Mouse (Mus musculus) liver, adult 2 months (tissue): ENCODE results near the gene Klhl20. TPM values are rescaled to one million over a fixed set of nuclear protein-coding genes. Genes with fewer than 3 reads are reported as not detected.

ENCODE experiments used
- DNase-seq: peaks from one replicate; pipeline ENCODE4 v3.0.0-alpha.2; 2011; ENCODE audit warnings: low read depth, low spot score; ENCODE audit errors: extremely low read depth
- H3K27ac ChIP-seq: fragments of 200-500 bp; replicated peaks from 2 replicates; pipeline ENCODE4 v1.5.1; 2012; ENCODE audit warnings: low read depth, mild to moderate bottlenecking, control low read depth, inconsistent platforms, low read length; ENCODE audit not compliant: insufficient read depth
- H3K27me3 ChIP-seq: fragments of 200-500 bp; 2 replicates; pipeline ENCODE4 v1.6.1; 2012; ENCODE audit warnings: mild to moderate bottlenecking, moderate library complexity, low read length, inconsistent platforms; ENCODE audit not compliant: control insufficient read depth, insufficient read depth
- H3K36me3 ChIP-seq: fragments of 200-500 bp; 2 replicates; pipeline ENCODE4 v1.6.1; 2012; ENCODE audit warnings: low read length, inconsistent platforms; ENCODE audit not compliant: control insufficient read depth, insufficient read depth
- H3K4me1 ChIP-seq: fragments of 200-500 bp; 2 replicates; pipeline ENCODE4 v1.6.1; 2011; ENCODE audit warnings: low read length; ENCODE audit not compliant: control insufficient read depth, insufficient read depth
- H3K4me3 ChIP-seq: fragments of 200-500 bp; 2 replicates; pipeline ENCODE4 v1.5.1; 2011; ENCODE audit warnings: low read depth, mild to moderate bottlenecking, control low read depth, low read length, moderate library complexity; ENCODE audit not compliant: insufficient read depth
- H3K79me2 ChIP-seq: fragments of 200-500 bp; 2 replicates; pipeline ENCODE4 v1.6.1; 2012; ENCODE audit warnings: inconsistent platforms, mild to moderate bottlenecking, low read length, moderate library complexity; ENCODE audit not compliant: control insufficient read depth, insufficient read depth
- H3K9ac ChIP-seq: fragments of 200-500 bp; 2 replicates; pipeline ENCODE4 v1.6.1; 2012; ENCODE audit warnings: low read depth, mild to moderate bottlenecking, control low read depth, inconsistent platforms, low read length
- CTCF ChIP-seq: fragments of 200-500 bp; IDR thresholded peaks from 2 replicates; pipeline ENCODE4 v1.5.1; 2011; ENCODE audit warnings: low read depth, low read length, control low read depth
- POLR2A ChIP-seq: fragments of 200-500 bp; IDR thresholded peaks from 2 replicates; pipeline ENCODE4 v1.6.1; 2011; ENCODE audit warnings: low read length, control low read depth; ENCODE audit not compliant: insufficient read depth; ENCODE audit errors: extremely low read depth
- WGBS: fragments of 180-500 bp; shearing (Covaris S2); methylation state at CpG from one replicate; pipeline ENCODE4 v1.1.7; 2018; 5-methylcytosine and 5-hydroxymethylcytosine counted together
- polyA plus RNA-seq: library from polyadenylated mRNA; depleted of rRNA; stranded (reverse); fragments of >200 nt; gene quantifications from 2 replicates; pipeline ENCODE4 v1.2.3, GENCODE M21; 2012; rRNA removed
- total RNA-seq: library from RNA; depleted of rRNA; stranded (reverse); fragments of >200 nt; gene quantifications from 2 replicates; pipeline ENCODE4 v1.2.3, GENCODE M21; 2014; rRNA removed

Gene Klhl20
- total and polyA plus RNA-seq, 2 experiments = 2.7 to 6.7 TPM

GRCm38 (mm10) chr1:161039741-161040425 lies 91.4 kb downstream of the Klhl20 start:
- 73% methylated on average over 3 of the region's 3 CpGs for WGBS
- Histone ChIP-seq H3K79me2 (no peaks in the 10 kb centered on the region), H3K27me3 (no peaks in the 10 kb centered on the region), H3K27ac (no peak overlapping the region), H3K9ac (no peak overlapping the region), H3K36me3 (peaks cover 38% of the 10 kb centered on the region), H3K4me3 (no peak overlapping the region), H3K4me1 (peaks cover 17% of the 10 kb centered on the region; the same call in 1 of the 2 replicates)
- no peak for DNase-seq
- TF ChIP-seq CTCF = no peak
- no peak for TF ChIP-seq POLR2A

- H3K79me2 ChIP-seq = no peaks in the 10 kb centered on the region
- H3K4me3 ChIP-seq = no peak overlapping the region
- TF ChIP-seq POLR2A (no peak), CTCF (no peak)
- H3K36me3 ChIP-seq = peaks cover 35% of the 10 kb centered on the region
- 74% methylated on average over 3 of the region's 3 CpGs for WGBS
- no peaks in the 10 kb centered on the region for H3K27me3 ChIP-seq
- DNase-seq = no peak
- no peak overlapping the region for H3K27ac ChIP-seq
- H3K9ac ChIP-seq = no peak overlapping the region
- peaks cover 17% of the 10 kb centered on the region; the same call in 1 of the 2 replicates for H3K4me1 ChIP-seq
These were observed 92.2 kb downstream of the Klhl20 start for GRCm38 (mm10) chr1:161038968-161039721.

Other genes starting within 250 kb of the Klhl20 start
- 13.1 and 14.9 TPM in 2 replicates for gene Rc3h1, start 225.1 kb downstream of the Klhl20 start, total RNA-seq
- 5.9 and 7.7 TPM in 2 replicates for gene Rc3h1, start 225.1 kb downstream of the Klhl20 start, polyA plus RNA-seq
- 3,274 and 4,209 TPM in 2 replicates for gene Serpinc1, start 152.9 kb downstream of the Klhl20 start, total RNA-seq
- gene Serpinc1, start 152.9 kb downstream of the Klhl20 start, polyA plus RNA-seq = 4,695 and 5,808 TPM in 2 replicates
- gene Zbtb37, start 96.7 kb downstream of the Klhl20 start, total RNA-seq = 4.3 and 4.4 TPM in 2 replicates
- 0.33 and 0.97 TPM in 2 replicates for gene Zbtb37, start 96.7 kb downstream of the Klhl20 start, polyA plus RNA-seq
- 18.1 and 20.2 TPM in 2 replicates for gene Dars2, start 60.9 kb downstream of the Klhl20 start, total RNA-seq
- 11.4 and 13.9 TPM in 2 replicates for gene Dars2, start 60.9 kb downstream of the Klhl20 start, polyA plus RNA-seq
- 7.0 and 9.5 TPM in 2 replicates for gene Cenpl, start 60.8 kb downstream of the Klhl20 start, total RNA-seq
- 1.4 and 1.5 TPM in 2 replicates for gene Cenpl, start 60.8 kb downstream of the Klhl20 start, polyA plus RNA-seq
- gene Ankrd45, start 11.2 kb upstream of the Klhl20 start, total RNA-seq = not detected in 2 replicates
- not detected in 2 replicates for gene Ankrd45, start 11.2 kb upstream of the Klhl20 start, polyA plus RNA-seq
- not detected in 2 replicates for gene Tex50, start 27.8 kb upstream of the Klhl20 start, total RNA-seq
- 0.07 TPM in 1 of 2 replicates, not detected in the other for gene Tex50, start 27.8 kb upstream of the Klhl20 start, polyA plus RNA-seq
- gene Prdx6, start 119.7 kb upstream of the Klhl20 start, total RNA-seq = 413 and 458 TPM in 2 replicates
- gene Prdx6, start 119.7 kb upstream of the Klhl20 start, polyA plus RNA-seq = 221 and 315 TPM in 2 replicates